Mouse (Mus musculus) cerebellum, postnatal 25 days (tissue): ENCODE measurements around the gene Rnf44.

Experiments used
- DNase-seq, 2 experiments: peaks; one replicate each; pipeline ENCODE4 v3.0.0; 2021; ENCODE audit warnings: mixed read lengths in 2 of 2

Rnf44 gene

DNA sequence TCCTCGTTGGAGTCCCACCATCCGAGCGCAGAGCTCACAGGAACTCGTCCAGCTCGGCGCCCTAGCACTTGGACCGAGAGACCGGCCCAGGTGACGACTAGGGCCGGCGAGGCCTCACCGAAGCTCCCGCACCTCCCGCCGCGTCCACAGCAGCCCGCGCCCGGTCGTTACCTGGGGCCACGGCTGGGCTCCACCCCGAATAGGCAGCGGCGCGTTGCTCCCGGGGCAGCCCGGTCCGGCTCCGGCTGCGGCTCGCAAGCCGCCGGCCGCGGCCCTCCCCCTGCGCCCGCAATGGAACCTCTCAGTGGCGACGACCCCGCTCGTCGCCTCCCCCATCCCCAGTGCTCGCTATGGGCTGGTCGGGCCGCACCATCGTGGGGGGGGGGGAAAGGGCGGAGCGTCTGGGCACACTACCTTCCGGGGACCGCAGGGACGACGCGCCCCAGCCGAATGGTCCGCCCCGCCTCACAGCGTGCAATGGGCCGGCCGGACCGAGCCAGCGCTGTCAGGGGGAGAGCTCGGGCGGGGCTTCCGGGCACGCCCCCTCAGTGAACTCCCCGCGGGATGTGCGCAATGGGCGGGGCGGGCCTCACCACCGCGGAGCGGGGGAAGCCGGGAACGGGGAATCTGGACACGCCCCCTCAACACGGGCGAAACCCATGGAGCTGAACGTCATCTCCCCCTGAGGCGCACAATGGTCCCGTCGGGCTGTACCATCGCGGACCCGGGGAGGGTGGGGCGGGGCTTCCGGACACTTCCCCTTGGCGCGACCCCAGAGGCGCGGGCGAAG, at the start of gene Rnf44:
TSS of gene Rnf44 (minus strand) at position 350 of the 790 bp plus-strand sequence.
- DNase-seq, result peak; percentile 98 to 99

- peak; percentile 71 to 80 for DNase-seq
Measured at GRCm38 (mm10) chr13:54738213-54738601, 44.5 kb upstream of the Rnf44 start.

DNA sequence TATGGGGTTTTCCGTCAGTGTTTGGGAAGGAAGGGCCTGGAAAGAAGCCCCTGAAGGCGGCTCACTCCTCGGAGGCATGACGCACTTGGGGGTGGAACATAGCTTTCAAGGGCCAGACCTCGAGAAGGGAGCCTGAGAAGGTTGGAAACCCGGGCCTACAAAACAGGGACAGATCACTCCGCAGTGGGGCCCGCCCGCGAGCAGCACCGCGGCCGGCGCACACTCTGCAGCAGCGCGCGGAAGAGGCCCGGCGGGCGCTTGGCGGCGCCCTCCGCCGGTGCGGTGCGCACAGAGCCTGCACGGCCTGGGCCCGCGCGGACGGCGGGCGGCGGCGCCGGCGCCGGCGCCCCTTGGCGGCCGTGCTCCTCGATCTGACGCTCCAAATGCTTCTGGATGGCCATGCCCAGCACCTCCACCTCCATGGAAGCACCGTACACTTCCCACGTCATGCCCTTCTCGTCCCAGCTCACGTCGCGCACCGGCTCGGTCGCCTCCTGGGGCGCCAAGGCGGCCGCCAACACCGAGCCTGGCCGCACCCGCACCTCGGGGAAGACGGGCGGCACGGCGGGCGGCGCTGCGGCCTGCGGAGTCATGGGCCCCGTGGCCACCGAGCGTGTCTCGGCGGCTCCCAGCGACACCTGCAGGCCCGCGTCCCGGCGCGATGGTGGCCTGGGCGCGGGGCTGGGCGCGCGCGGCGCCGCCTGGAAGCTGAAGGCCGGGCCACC, 43.9 kb upstream of the Rnf44 start:
- DNase-seq, result peak; percentile 64 to 72

DNA sequence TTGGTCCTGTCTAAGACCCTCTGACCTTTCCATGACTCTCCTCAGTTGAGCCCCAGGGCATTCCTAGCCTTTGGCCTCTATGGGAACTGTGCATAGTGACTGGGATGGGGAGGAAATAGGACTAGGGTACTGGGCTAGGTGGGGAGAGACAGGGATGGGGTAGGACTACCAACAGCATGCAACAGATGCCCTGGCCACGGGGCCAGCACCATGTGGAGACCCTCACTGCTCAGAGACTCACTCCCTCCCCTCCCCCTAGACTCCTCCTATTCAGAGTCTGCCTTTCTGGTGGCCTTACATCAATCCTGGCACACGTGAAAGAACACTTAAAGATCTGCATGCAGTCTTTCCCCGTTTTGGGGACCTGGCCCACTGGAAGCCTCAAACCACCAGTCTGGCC, 43.2 kb upstream of the Rnf44 start:
- DNase-seq, result no peak

- DNase-seq, result no peak
Measured at GRCm38 (mm10) chr13:54726131-54726530, 32.4 kb upstream of the Rnf44 start.

- no peak for DNase-seq
Measured at GRCm38 (mm10) chr13:54723143-54723542, 29.4 kb upstream of the Rnf44 start.

DNA sequence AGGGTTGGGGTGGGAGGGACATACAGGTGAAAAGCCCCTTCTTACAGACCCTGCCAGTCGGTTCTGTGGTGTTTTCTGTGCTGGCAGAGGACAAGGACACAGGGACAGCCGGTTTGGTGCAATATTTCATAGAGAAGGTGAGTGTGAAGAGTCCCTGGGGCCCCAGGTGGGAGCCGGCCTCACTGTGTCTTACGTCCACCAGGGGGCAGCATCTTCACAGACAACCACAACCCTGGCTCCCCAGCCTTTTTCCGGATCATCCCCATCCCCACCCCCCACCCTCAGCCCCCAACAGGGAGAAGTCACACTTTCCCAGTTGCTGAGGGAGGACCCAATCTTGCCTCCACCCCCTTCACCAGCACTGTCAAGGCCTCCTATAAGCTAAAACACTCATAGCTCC, 23.2 kb upstream of the Rnf44 start:
- peak; percentile 79 to 85 for DNase-seq

- DNase-seq, result no peak
Measured at GRCm38 (mm10) chr13:54714996-54715395, 21.3 kb upstream of the Rnf44 start.

- DNase-seq, result peak in 1 of 2 experiments; percentile 55
Measured at GRCm38 (mm10) chr13:54714393-54714792, 20.7 kb upstream of the Rnf44 start.

DNA sequence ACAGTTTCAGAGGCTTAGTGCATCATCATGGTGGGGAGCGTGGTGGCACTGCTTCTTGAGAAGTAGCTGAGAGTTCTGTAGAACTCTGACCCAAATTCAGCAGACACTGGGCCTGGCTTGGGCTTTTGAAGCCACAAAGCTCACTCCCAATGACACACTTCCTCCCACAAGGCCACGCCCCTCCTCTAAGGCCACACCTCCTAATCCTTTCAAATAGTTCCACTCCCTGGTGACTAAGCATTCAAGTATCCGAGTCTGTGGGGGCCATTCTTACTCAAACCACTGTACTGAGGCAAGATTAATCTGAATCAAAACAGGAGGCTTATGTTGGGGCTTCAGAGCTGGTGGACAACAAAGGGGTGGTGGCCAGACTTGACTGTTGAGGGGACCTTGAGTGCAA, 17.2 kb upstream of the Rnf44 start:
- DNase-seq, result no peak

DNA sequence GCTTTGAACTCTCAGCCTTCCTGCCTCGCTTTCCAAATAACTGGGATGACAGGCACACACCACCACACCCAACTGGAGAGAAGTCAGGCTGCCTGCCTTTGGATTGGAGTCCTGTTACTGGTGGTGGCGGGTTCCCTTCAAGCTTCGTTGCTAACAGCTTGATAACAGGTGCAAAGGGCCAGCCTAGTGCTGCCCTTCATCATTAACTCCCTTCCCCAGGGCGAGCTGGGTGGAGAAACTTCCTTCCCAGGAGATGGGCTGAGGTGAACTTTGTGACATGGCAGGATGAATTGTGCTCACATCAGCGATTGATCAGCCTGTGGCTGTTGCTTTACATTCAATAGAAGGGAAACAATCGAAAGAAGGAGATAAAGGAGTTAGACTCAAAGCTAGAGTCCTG, 11.2 kb upstream of the Rnf44 start:
- DNase-seq, result no peak

GRCm38 (mm10) chr13:54702507-54702906, 8.8 kb upstream of the Rnf44 start:
- no peak for DNase-seq

GRCm38 (mm10) chr13:54701243-54701642, 7.5 kb upstream of the Rnf44 start, which contains the start of gene Cdhr2:
TSS of gene Cdhr2 (plus strand) at chr13:54701461.
- no peak for DNase-seq

DNA sequence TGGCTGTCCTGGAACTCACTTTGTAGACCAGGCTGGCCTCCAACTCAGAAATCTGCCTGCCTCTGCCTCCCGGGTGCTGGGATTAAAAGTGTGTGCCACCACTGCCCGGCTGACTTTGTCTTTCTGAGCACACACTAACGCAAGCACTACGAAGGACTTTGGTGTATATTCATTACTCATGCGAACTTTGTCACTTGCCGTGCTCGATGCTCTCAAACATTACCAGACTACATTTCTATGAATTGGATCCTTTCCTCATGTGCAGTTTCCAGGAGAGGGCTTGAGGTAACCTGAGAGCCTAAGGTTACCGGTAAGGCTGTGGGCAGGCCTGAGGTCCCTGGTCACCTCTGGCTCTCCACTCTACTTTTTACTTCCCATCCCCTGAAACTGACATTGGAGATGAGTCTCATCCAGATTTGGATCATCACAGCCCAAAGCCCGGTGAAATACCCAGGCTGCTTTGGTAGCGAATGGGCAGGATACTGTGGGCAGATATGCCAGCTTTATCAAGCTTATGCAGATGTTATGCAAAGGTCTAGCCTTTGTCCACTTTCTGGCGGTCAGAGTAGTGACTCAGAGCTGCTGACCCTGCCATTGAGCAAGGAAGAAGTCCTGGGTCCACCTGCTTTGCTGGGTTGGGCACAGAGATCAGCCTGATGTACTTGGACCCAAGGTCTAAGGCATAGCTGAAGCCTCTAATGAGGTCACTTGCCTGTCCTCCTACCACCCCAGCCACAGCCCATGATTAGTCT, 1.9 kb upstream of the Rnf44 start:
- DNase-seq, result no peak

DNA sequence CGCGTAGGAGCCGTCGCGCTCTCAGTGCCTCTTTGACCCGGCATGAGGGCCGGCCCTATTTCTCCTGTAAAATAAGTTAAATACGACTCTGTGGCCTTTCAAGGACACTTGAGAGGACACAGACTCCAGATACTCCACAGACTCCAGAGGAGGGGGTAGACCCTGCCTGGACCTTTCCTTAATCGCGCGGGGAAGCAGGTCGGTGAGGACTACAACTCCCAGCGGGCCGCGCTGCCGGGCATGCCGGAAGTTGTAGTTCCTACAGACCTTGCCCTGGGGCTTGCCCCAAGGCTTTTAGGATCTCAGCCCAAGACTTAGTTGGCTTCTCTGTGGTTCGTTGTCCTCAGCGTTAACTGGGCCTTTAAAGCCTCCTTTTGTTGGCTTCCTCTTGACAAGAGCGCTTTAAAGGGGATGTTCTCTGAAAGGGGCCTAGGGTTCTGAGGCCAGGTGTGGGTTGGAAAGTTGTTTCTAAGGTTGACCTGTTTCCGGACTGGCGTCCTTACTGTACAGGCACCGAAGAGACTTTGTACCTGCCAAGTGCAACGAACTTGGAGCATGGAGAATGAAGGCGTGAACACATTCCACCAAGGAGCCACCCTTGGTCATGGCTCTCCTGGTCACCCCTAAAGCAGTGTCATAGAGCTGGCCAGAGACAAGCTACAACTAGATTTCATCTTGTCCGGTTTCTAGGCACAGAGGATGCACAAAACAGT, 797 bp upstream of the Rnf44 start:
- peak in 1 of 2 experiments; percentile 91 for DNase-seq

DNA sequence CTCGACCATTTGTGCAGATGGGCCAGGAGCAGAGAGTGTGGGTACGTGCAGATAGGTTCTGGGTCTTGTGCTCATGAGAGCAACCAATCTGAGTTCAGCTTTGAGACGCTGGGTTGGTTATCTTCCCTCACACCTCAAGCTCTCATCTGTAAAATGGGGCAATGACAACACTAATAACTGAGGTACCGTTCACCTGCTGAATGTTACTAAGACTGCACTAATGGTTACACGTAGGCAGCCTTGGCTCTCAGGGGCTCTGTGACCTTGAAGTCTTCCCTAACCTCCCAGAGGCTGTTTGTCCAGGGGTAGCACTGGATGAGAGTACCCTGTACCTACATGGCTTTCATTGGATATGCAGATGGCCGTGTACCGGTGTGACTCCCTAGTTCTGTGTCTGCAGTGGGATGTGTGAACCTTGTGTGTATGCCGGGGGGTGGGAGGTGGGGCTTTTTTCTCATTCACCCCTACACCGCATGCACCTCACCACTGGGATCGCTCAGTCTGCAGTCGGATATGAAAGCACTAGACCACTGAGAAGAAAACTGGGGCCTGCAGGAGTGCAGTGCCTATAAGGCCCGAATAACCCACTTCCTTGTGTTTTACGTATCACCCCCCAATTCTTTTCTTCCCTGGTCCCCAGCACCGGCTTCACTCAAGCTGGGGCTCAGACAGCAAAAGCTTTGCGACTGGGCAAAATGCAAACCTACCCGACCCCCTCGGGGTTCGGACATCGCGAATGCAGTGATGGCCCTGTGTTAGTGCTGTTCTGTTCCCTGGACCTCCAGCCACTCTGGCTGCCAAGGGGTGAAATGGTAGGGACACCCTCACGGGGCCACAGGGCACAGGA, 773 bp downstream of the Rnf44 start:
- DNase-seq, result no peak

- no peak for DNase-seq
Measured at GRCm38 (mm10) chr13:54691737-54692136, 2.0 kb downstream of the Rnf44 start.

GRCm38 (mm10) chr13:54690151-54690740, 3.5 kb downstream of the Rnf44 start:
- no peak for DNase-seq

DNA sequence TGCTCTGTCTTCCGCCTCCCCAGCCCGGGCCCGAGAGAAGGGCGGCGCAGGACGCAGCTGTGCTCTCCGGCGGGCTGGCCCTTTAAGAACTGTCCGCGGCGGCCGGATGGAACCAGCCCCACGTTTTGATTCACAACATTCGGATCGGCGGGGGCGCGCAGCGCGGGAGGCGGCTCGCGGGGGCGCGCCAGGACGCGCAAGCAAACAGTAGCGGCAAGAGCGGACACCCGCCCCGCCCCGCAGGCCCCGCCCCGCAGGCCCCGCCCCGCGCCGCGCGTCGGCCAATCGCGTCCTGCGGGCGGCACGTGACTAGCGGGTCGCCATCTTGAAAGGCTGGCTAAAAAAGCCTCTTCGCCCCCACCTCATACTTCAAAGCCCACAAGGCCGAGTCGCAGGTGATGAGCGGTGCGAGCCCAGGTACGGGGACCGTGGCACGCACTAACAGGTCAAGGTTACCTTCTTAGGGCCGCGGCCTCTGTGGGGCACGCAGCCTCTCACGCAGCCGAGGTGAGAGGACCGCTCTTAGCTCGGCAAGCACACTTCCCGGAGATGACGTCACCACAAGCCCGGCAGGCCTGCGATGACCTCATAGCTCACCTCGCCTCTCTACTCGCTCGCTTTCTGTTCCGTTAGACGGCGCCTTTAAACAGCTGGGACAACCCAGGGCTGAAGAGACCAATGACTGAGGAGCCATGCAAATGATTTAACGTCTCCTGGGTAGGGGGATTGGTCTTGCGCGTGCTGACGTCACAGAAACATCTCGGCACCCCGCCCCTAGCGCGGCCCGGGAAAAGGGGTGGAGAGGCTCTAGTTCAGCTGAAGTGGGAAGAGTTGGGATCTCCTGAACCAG, 5.9 kb downstream of the Rnf44 start:
- DNase-seq, result peak; percentile 99

- DNase-seq, result peak; percentile 74 to 81
Measured at GRCm38 (mm10) chr13:54687096-54687495, 6.6 kb downstream of the Rnf44 start.
